Mouse (Mus musculus) leukemia stem cell, adult 10-12 weeks (primary cell): ENCODE results near the gene Tmem151b. TPM values are rescaled to one million over a fixed set of nuclear protein-coding genes. Genes with fewer than 3 reads are reported as not detected.

Experiments used
- polyA plus RNA-seq: library from polyadenylated mRNA; stranded (reverse); fragments of >175 nt; gene quantifications from 2 replicates; pipeline ENCODE4 v1.2.3, GENCODE M21; 2012; ENCODE audit warnings: low replicate concordance

The Tmem151b gene
- polyA plus RNA-seq, result 0.25 and 0.41 TPM in 2 replicates

GRCm38 (mm10) chr17:45549617-45550181, at the start of gene Tmem151b:
Tmem151b (minus strand) TSS chr17:45549677.

DNA sequence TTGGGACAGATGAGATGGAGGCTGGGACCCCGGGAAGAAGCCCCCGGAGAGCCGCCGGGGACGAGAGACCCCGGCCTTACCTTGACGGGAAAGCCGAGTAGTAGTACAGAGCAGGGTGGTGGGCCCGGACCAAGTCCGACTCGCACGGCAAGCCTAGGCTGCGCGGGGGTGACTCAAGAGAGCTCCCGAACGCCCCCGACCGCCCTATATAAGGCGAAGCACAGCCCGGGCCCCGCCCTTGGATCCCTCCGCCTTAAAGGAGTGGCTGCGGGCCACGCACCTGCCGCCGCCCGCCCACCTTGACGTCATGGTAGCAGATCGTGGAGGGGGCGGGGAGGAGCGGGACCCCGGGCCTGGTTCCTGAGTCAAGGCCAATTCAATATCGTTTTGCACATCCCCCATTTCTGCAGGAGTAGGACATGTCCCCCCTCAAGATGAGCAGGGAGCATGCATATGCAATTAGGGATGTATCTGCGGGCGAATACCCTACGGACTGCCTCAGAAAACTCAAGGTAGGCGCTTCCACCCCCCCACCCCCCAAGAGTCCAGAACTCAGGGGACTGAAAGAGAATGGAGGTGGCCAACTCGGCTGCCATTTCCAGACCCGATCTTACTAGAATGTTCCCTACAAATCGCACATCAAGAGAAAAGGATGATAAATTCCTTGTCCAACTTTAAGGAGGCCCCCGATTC, 23.8 kb upstream of the Tmem151b start, which contains the start of gene Hsp90ab1:
Gene Hsp90ab1, minus strand, starts transcription at position 185 of the 693 bp plus-strand sequence.

DNA sequence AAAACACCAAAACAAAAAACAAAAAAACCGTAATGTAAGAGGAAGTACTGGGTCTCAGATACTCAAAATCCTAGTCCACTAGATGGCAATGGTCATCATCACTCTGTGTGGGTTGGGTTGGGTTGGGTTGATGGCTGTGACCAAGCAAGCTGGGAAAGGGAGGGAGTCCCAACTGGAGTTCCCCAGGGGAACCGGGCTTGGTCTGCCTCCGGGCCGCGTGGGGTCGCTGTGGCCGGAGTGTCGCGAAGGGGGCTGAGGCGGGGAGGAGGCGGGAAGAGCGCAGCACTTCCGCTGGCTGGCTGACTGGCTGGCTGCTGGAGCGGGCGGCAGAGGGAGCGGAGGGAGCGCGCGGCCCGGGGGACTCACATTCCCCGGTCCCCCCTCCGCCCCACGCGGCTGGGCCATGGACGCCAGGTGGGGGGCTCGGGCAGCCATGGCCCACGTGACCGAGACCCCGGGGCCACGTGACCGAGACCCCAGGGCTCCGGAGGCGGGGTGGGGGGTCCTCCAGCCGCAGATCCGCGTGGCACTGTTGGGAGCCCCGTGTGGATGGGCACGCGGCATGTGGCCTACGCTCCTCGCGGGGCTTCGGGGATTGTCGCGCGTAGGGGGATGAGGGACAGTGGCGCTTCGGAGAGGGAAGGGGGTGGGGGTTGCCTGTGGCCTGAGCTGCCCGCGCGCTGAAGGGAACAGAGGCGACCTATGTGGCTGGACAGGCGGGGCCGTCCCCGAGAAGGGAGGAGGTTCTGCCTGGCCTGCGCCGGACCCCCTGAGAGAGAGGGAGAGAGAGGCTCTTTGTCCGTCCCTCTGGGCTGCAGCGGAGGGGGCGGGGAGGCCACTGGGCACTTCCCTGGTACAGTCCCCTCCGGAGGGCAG, 14.4 kb upstream of the Tmem151b start, which contains the start of gene Slc35b2:
Gene Slc35b2, plus strand, starts transcription at position 220 of the 876 bp plus-strand sequence.

DNA sequence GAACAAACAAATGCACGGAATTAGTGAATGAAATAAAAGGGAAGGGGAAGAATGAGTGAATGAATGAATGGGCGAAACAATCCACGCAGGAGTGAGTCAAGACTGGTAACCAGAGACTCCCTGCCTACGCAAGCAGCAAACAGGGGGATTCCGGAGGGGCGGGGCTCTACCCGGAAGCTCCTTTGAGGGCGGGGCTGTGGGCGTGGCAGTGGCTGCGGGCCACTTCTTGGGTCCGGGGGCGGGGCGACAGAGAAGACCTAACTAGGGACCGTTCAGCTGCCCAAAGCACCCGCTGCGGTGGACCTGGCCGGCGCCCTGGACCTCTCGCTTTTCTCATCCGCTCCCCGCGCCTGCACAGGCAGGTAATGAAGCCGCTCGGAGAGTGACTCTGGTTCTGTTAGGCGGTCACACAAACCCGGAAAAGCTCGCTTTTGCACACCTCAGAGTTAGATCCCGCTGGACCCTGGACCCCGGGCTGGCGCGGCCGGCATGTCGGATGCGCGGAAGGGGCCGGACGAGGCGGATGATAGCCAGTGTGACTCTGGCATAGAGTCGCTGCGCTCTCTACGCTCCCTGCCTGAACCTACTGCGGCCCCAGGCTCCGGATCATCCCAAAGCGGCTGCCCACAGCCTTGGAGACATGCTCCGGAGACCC, 6.1 kb upstream of the Tmem151b start, which contains the start of gene Nfkbie:
Gene Nfkbie, plus strand, starts transcription at position 252 of the 655 bp plus-strand sequence.

GRCm38 (mm10) chr17:45523263-45523662, 26.2 kb downstream of the Tmem151b start, which contains the start of gene Tcte1:
Tcte1 (plus strand) TSS chr17:45523434.

DNA sequence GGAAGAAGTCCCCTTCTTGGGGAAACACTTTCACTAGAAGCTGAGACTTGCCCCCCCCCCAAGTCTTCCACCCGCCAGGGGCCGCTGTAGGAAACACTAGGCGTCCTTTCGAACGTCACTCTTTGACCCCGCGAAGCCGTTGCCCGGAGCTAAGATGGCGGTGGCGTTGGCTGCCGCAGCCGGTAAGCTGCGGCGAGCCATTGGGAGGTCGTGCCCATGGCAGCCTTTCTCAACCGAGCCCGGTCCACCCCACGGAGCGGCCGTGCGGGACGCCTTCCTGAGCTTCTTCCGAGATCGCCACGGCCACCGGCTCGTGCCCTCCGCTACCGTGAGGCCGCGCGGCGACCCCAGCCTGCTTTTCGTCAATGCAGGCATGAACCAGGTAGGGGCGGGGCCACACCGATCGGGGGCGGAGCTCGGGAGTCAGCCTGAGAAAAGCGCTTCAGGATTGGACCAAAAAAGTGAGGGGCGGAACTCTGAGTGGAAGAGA, 42.7 kb downstream of the Tmem151b start, which contains the start of gene Aars2:
Gene Aars2, plus strand, starts transcription at position 142 of the 490 bp plus-strand sequence.

Other genes starting within 250 kb of the Tmem151b start
- gene Cdc5l, start 115.9 kb downstream of the Tmem151b start, polyA plus RNA-seq, result 2.4 and 4.9 TPM in 2 replicates
- gene Spats1, start 74.3 kb downstream of the Tmem151b start, polyA plus RNA-seq, result not detected in 2 replicates
- gene Aars2, start 42.8 kb downstream of the Tmem151b start, polyA plus RNA-seq, result 28.0 and 38.6 TPM in 2 replicates
- not detected in 2 replicates for gene Tcte1, start 26.2 kb downstream of the Tmem151b start, polyA plus RNA-seq
- gene Nfkbie, start 6.0 kb upstream of the Tmem151b start, polyA plus RNA-seq, result 18.6 and 19.9 TPM in 2 replicates
- 20.6 and 32.4 TPM in 2 replicates for gene Slc35b2, start 14.2 kb upstream of the Tmem151b start, polyA plus RNA-seq
- 105 and 723 TPM in 2 replicates for gene Hsp90ab1, start 23.6 kb upstream of the Tmem151b start, polyA plus RNA-seq
- 95.2 and 797 TPM in 2 replicates for gene Slc29a1, start 49.9 kb upstream of the Tmem151b start, polyA plus RNA-seq
- not detected in 2 replicates for gene Mymx, start 52.4 kb upstream of the Tmem151b start, polyA plus RNA-seq
- gene Capn11, start 109.6 kb upstream of the Tmem151b start, polyA plus RNA-seq, result 0.09 TPM in 1 of 2 replicates, not detected in the other
- 84.6 and 199 TPM in 2 replicates for gene Mrpl14, start 136.6 kb upstream of the Tmem151b start, polyA plus RNA-seq
- gene Tmem63b, start 137.2 kb upstream of the Tmem151b start, polyA plus RNA-seq, result 14.6 and 19.7 TPM in 2 replicates
- gene 1600014C23Rik, start 184.2 kb upstream of the Tmem151b start, polyA plus RNA-seq, result not detected in 2 replicates